Mouse (Mus musculus) 416B (cell line): ENCODE results near the gene Slit3.

ENCODE experiments used
- DNase-seq: peaks from one replicate; pipeline ENCODE4 v3.0.0; 2011; ENCODE audit warnings: low read depth

The Slit3 gene

DNA sequence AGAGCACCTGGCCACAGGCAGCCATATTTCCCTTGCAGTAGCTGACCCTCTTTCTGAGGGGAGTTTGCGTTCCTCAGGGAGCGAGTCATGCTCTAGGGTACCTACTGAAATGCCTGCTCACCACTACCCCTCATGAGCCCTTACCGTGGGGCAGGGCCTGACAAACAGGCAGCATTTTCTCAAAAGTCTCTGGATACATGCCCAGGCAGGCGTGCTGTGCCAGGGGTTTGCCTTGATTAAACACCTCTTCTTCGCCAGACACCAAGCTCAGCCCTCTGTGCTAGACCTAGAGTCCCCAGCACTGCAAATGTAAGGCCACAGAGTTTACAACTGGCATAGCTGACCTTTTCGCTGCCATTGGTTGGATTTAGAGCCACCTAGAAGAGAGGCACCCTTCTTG, 345.7 kb downstream of the Slit3 start:
- no peak for DNase-seq

DNA sequence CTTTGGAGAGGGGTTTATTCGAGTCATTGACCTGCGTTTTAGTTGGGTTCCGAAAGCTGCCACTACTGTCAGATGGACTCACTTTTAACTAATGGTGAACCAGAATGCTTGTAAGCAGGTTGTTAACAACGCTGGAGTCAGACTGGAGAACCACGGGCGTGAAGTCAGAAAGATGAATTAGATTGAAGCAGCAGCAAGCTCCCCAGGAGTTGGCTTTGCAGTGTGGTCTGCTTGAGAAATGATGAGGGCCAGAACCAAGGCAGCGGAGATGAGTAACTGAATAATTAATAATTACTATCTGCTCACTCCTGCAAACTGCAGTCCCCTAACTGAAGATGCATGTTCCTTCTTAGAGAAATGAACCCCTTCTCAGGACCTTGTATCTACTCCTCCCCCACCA, 347.8 kb downstream of the Slit3 start:
- DNase-seq, result no peak

DNA sequence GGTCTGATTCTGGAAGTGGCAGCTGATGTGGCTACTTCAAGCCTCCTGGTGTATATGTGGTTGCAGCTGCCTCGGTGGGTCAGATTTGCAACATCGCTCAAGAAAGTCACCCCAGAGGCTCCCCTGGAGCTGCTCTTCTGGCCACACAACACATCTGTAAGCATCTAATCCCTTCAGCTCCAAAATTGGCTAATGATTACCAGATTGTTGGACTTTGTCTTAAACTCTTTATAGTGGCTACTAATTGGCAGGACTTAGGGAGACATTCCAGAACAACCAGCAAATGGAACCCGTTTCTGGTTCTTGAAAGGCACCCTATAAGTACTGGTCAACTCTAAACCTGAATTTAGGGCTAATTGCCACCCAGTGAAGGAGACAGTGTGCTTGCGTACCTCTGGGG, 348.9 kb downstream of the Slit3 start:
- DNase-seq, result no peak

DNA sequence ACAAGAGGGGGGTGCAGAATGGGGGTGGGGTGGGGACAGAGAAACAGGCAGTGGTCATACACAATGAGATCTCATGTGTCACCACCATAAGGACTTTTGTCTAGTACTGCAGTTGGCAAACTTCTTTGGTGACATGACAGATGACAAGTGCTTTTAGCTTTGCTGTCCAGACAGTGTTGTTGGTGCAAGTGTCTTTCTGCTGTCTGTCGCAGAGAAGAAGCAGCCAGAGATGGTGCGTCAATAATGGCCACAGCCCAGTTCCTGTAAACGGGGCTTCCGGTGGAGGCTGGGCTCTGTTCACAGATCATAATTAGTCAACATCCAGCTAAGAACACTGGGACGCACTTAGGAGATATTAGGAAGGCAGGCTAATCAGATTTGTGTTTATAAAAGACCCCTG, 349.8 kb downstream of the Slit3 start:
- DNase-seq, result no peak

DNA sequence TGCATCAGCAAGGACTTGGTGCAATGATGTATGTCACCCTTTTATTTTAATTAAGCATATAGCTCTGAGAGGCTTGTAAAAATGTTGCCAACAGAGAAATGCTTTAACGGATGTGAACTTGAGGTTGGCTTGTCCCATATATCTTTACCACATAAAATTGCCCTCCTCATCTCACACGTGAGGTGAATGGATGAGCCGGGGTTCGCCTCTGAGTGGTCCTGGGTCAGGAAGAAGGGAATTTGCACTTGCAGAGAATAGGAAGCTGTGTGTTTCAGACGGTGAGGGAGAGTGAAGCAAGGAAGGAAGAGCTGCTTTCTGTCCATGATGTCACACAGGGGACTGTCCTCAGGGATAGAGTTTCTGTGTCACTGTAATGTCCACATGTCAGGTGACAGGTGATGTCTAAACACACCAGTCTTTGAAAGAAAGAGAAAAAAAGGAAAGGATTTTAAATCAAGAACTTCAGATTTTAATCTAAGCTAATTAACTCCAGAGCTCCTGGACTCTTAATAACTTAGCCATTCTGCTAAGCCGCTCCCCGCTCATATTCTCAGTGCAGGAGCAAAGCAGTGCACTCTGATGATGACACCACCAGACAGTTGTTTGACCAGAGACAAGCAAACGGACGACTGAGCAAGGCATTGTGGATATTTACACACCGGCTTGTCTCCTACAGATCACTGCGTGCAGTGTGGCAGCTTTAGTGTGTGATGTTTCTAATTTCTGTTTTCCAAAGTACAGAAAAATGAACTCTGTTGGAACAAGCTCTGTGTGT, 352.0 kb downstream of the Slit3 start:
- DNase-seq, result no peak

DNA sequence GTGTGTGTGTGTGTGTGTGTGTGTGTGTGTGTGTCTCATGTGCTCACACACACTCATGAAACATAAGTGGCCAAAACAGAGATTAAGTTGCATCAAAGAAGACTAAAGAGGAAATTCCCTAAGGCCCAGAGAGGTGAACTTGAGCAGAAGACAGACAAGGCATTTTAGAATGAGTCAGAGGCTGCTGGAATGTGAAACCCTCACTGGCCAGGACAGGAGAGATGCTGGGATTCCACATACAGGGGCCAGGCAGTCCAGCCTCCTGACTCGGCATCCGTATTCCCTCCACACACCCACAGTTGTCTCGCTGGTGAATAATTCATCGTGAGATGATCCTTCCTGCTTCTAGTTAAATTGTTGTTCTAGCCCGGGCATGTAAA, 352.6 kb downstream of the Slit3 start:
- DNase-seq, result no peak

DNA sequence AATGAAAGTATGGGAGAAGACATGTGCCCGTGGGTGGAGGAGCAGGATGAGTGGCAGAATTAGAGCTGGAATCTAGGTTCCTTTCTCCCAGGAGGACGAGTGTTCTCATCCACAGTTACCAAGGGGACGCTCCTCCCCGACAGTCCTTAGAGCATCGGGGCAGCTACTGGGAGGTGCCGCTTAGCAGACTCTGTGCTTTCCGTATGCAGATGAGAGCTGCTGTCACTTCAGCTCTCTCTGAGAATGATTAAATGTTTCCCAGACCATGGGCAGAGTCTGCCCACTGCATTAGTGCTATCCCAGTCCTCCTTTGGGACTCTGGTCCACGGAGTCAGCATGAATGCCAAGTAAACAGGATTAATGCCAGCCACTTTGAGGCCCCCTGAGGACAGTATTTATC, 359.1 kb downstream of the Slit3 start:
- no peak for DNase-seq

DNA sequence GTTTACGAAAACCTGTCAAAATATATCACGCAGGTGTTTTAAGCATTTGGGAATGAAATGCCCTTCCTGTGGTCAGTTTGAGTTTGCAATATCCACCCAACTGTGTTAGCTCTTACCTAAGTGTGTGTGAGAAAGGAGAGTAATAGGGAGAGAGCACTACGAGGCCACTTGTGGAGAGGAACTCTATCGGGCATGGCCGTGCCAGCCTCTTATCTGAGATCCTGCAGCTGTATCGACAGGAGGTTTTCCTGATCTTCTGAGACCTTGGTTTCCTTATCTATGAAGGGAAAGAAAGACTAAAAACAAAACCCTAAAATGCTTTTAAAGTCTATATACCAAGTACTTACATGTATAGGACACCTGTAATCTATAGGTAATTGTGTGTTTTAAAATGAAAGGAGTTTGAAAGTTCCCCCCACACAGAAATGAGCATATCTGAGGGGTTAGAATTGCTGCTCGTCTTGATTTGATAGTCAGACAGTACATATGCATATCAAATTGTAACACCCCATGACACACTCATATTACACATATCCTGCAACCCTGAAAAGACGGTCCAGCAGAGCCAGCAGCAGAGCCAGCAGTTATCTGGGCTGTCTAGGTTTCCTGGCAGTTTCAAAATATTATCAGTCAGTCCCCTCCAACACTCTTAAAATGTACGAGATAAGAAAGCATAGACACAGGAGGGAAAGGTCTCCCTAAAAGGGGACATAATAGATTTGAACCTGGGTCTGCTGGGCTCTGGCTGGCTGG, 360.8 kb downstream of the Slit3 start:
- DNase-seq, result peak; percentile 85

DNA sequence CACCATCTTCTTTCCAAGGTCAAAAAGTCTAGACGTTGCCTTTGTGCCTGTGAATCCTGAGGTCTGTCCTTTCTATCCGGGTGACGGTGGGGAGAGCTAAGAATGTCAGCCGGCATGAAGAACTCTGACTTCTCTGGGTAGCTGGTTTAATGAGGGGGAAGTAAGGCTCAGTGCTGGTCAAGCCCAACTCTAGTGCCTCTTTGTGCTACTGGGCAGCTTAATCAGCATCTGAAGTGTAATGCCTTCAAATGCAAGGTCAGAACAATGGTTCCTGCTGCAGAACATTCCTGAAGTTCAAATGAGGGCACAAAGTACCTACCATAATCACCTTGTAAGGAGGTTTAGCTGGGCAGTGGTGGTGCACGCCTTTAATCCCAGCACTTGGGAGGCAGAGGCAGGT, 366.9 kb downstream of the Slit3 start:
- DNase-seq, result no peak

DNA sequence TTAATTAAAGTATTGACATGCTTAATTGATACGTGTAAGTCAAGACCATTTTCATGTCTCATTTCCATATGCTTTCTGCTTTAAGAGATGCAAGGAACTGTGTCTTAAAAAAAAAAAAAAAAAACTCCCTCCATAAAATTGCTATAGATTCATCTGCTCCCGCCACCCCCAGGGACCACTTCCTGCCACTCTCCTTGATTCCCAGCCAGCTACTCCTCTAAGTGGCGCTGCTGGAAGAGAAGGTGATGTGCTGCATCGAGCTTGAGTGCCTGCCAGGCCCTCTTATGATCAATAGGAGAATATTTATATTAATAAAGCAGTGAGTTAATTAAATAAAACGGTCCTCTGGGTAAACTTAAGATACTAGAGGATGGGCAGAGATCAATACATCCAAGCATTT, 370.7 kb downstream of the Slit3 start:
- DNase-seq, result no peak

DNA sequence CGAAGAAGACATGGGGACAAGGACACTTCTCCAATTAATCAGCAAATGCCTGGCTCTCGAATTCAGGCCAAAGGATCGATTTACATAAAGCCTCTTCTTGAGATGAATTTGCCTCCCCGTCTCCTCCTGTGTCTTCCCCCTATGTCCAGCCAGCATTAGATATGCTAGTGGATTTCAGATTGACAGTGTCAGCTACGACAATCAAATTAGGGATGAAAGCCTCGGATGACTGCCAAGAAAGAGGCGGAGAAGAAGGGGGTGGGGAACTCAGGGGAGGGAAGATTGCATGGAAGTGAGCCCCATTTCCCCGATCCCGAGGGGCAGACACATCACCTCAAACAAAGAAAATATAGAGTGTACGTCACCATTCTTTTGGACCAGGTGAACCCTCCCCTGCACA, 375.9 kb downstream of the Slit3 start:
- DNase-seq, result no peak

DNA sequence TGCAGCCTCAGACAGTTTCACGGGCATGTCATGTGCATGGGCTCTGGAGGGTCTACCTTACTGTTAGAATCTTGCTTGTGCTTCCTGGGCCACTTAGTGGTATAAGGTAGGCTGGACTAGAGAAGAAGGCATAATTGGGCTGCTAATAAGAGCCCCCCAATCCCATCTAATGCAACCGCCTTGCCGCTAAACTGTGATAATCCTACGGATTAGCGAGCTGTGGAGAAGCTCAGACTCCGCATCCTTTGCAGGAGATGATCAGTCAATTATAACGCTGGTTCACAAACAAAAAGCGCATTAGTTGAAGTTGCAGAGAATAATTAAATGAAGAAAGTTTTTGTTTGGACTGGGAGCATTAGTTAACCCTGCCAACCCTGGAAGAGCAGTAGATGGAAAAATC, 376.9 kb downstream of the Slit3 start:
- DNase-seq, result no peak

DNA sequence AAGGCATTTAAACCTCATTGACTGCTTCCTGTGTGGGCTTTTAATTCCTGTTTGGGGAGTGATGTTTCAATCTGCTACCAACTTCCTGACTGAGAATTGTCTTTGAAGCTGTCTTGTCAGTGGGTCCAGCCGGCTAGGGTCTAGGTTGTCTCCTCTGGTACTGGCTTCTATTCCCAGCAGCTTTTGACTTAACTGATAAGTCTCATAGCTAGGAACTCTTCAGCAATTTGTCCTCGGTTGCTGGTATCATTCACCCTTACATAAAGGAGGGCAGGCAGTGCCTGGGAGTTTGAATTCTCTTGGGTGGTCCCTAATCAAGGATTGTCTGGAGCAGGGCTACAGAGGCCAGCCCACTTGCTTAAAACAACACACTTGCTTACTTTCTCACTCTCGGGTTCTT, 381.1 kb downstream of the Slit3 start:
- DNase-seq, result no peak

DNA sequence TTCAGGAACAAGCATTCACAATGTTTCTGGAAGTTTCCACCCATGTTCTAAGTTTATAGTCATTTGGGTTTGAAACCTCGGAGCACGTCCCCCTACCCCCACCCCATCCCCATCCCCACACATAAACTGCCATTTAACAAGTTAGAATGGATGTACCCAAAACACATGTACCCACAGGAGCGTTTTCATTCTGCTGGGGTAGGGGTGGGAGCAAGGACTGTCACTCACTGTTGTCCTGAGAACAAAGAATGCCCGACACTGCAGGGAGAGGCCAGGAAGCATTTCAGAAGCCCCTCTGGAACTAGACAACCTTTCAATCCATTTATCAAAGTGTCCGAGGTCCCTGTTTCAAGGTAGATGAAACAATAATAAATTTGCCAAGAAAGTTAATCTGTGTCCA, 383.0 kb downstream of the Slit3 start:
- DNase-seq, result no peak

DNA sequence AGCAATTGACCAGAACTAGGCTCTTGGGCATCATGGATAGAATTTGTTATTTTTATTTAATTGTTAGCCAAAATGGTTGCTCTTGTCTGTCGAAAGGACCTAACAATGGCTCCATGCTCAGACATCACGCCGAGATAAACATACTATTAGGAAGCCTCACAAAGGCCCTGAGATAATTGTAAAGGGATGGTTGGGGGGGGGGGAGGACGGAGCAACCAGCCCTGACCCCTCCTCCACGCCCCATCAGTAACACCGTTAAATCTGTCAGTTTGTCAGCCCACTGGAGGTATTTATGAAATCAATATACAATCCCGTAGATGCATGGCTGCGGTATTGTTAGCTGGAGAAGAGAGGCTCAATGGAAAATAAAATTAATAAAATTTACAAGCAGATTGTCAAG, 383.9 kb downstream of the Slit3 start:
- no peak for DNase-seq

DNA sequence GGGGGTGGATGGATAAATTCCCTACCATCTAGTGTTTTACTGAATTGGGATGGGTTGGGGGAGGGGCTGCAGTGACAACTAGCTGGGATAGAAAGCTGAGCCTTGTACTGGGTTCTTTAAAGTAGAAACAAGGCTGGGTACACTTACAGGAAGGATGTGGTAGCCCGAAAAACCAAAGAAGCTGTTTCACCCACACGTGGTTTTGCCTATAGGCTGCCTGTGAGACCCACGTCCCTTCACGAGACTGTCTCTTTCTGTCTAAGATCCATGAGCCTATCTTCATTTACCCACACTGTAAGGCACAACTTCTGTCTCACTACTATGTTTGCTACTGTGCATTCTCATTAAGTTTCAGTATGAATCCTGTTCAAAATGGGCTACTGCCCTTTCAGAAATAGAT, 384.3 kb downstream of the Slit3 start:
- DNase-seq, result peak; percentile 79

DNA sequence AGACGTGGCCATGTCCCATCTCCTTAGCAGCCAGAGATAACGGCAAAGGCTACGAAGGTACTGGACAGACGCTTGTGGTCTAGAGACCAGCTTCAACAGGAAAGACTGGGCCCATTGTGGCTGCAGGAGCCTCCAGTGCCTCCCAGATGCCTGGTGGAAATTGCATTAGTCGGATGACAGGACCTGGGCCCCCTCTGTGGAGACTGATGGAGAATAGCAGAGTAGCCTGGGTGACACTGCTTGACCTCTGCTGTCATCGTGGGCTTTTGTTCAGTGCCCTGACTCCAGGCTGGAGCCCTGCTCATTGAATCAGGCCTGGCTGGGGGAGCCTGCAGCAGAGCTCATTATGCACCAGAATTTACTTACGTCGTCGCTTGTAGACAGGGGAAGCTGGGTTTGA, 384.8 kb downstream of the Slit3 start:
- DNase-seq, result peak; percentile 77

DNA sequence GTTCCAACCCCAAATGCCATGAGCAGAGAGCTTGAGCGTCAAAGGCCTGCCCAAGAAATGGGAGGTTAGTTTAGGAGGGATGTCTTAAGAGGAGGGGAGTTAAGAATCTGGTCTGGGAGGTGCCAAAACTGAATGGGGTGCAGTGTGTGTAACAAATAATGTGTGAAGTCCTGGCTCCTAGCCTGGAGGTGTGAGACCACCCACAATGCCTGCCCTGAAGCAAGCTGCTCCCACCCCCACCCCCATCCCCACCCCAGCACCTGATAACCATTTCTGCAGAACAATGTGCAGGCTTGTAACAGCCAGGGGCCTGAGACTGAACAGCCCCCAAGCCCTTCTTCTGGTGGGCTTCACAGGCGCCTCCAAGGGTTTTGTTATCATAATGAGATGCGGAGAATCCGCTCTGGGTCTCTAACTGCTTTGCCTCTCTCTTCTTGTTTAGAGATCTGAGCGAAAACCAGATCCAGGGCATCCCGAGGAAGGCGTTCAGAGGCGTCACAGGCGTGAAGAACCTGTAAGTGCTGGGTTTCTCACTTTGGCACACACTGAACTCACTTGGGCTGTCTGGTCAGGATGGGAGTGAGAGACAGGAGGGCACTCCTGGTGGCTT, 386.9 kb downstream of the Slit3 start:
- no peak for DNase-seq

DNA sequence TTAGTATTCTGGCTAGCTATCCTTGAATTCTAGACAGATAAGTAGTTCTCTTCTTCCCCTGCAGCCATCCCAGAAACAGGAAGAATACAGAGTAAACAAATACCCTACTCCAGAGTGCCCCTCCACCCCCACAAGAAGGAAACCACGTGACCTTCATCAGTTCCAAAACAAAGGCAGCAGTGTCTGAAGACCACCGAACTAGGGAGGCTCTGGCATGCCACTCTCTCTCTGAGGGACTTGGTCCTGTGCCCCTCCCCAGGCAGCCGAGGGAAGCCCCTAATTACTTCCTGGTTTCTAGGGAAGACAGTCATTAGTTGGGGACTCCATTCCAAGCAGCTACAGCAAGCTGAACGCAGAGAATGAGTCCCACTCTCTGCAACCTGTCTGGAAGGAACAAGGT, 391.7 kb downstream of the Slit3 start:
- no peak for DNase-seq

DNA sequence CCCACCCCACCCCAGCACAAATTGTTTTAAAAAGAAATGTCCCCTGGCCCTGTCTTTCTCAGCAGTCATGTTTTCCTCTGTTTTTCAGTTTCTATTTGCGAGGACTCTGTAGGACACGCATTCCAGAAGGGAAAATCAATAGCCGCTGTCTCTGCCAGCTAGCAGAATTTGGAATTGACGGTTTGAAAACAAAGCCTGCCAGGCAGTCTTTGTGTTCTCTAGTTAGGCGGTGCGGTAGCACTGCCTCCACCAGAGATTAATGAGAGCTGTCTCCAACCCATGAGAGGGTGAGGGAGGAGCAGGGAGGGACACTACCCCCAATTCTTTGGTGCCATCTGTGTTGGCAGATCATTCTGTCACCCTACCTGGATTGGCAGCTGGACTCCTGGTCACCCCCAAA, 392.3 kb downstream of the Slit3 start:
- DNase-seq, result no peak

DNA sequence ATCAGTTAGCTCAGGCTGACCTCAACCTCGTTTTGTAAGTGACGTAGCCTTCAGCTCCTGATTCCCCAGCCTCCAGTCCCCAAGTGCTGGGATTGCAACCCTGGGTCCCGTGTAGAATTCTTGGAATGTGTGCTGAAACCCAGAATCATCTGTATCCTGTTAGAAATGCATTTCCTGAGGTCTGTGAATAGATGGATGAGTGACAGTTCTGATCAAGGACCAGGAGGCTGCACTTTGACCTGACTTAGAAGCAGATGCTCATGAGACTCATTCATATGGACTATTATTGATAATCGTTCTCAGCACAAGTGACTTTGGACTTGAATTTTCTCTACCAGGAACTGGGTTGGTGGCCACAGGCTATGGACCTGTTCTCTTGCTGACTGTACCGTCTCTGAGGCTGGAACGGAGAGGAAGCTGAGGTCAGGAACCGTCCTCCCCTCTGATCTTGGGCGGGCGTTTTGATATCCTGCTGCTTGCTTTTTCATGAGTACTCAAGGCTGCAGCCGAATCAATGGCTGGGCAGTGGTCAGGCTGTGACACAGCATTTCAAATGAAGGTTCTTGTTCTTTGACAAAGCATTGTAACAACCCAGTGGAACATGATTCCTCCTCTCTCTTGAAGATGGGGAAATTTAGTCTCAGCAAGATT, 401.9 kb downstream of the Slit3 start:
- DNase-seq, result peak; percentile 77

DNA sequence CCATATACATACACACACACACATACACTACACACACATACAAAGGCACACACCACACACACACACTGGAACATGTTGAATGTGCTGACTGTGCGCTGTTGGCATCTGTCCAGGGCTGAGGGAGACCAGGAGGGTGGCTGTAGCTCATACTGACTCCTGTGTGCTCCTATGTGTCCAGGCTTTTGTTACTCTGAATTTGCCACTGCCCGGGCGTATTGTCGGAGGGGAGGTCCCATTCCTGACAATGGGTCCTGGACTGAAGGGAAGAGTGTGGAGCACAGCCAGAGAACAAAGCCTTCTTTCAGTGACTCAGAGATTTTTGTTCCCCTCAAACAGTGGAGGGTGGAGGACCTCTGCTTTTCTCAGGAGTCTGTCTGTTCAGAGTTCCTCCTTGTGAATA, 402.7 kb downstream of the Slit3 start:
- peak; percentile 22 for DNase-seq

DNA sequence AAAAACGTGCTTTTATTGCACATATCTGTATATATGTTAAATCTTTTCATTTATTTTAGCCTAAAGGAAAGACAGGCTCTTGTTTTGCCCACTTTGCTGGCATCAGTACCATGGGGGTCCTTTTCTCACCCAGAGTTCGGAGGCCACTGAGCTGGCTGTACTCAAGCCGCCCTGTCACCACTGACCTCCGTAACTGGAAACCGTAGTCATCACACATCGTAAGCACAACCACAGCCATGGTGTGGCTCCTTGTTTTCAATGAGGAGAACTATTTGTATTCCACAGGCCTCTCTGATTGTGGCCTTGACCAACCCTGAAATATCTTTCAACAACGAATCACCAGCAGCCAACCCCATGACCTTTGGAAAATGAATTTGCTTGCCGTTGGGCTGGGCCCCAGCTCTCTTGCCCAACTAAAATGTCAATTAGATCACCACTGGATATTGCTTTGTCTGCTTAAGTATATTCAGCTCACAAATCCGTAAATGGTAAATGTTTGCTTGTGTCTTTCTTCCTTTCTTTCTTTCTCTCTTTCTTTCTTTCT, 405.3 kb downstream of the Slit3 start:
- no peak for DNase-seq
